Mouse (Mus musculus): ENCODE results near the gene Palld.

GRCm38 (mm10) chr8:61665021-61665420 lies 237.5 kb downstream of the Palld start:
- TF ChIP-seq POLR2A (IDR thresholded peaks at IDR 0.05; ENCODE audit: low read depth, low read length) (no peak), CTCF (IDR thresholded peaks at IDR 0.05; ENCODE audit: extremely low read depth, insufficient read length, insufficient replicate concordance, low read depth, low read length) (no peak)

Measured in small intestine, adult 2 months (tissue).